Mouse (Mus musculus): Measurements from ENCODE around the gene Spata31d1a.

DNA sequence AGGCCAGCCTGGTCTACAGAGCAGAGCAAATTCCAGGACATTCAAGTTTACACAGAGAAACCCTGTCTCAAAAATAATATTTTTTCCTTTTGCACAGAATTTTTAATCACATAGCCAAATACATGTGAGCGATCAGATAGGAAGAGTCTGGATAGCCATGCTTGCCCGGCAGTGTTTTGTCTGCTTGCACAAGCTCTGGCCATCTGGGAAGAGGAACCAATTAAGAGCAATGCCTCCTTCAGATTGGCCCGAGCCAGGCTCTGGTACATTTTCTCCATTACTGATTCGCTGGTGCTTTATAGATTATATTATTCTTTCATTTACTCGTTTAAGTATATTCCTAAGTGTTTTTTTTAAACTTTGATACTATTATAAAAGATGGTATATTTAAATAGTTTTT, 42.4 kb downstream of the Spata31d1a start:
- TF ChIP-seq CTCF (conservative IDR thresholded peaks at IDR 0.05; ENCODE audit: insufficient read depth, insufficient read length, low read depth, low read length) (no peak), POLR2A (IDR thresholded peaks at IDR 0.05; ENCODE audit: low read depth, low read length) (no peak)

All from kidney, adult 2 months (tissue).